Mouse (Mus musculus): ENCODE results near the gene Hnrnpul1.
A peak's percentile ranks its signal among the peaks of the same experiment; 100 is the strongest.

Gene Hnrnpul1

GRCm38 (mm10) chr7:25687811-25688401 is 66.7 kb downstream of the Hnrnpul1 start:
- no peak for DNase-seq

- peak; percentile 61 for DNase-seq
Observed at GRCm38 (mm10) chr7:25686680-25687531, 67.7 kb downstream of the Hnrnpul1 start, which contains the start of gene Tgfb1. TSS of gene Tgfb1 (plus strand) at chr7:25687002.

GRCm38 (mm10) chr7:25685926-25686470 is 68.6 kb downstream of the Hnrnpul1 start:
- no peak for DNase-seq

- DNase-seq, result no peak
Observed at GRCm38 (mm10) chr7:25684659-25685058, 69.9 kb downstream of the Hnrnpul1 start.

GRCm38 (mm10) chr7:25683474-25684180 is 70.9 kb downstream of the Hnrnpul1 start:
- DNase-seq, result no peak

- DNase-seq, result no peak
Observed at GRCm38 (mm10) chr7:25681341-25682231, 73.0 kb downstream of the Hnrnpul1 start.

- peak; percentile 97 for DNase-seq
Observed at GRCm38 (mm10) chr7:25680514-25681258, 73.9 kb downstream of the Hnrnpul1 start, which contains the start of gene B9d2. TSS of gene B9d2 (plus strand) at chr7:25680780.

GRCm38 (mm10) chr7:25679971-25680370 is 74.6 kb downstream of the Hnrnpul1 start:
- DNase-seq, result no peak

- DNase-seq, result no peak
Observed at GRCm38 (mm10) chr7:25677013-25677412, 77.5 kb downstream of the Hnrnpul1 start.

- peak; percentile 89 for DNase-seq
Observed at GRCm38 (mm10) chr7:25676085-25676781, 78.3 kb downstream of the Hnrnpul1 start.

- no peak for DNase-seq
Observed at GRCm38 (mm10) chr7:25675405-25675804, 79.2 kb downstream of the Hnrnpul1 start.

GRCm38 (mm10) chr7:25674719-25675300 is 79.7 kb downstream of the Hnrnpul1 start, which contains the start of gene Tmem91:
TSS of gene Tmem91 (minus strand) at chr7:25675166.
- no peak for DNase-seq

GRCm38 (mm10) chr7:25674297-25674696 is 80.3 kb downstream of the Hnrnpul1 start:
- no peak for DNase-seq

- no peak for DNase-seq
Observed at GRCm38 (mm10) chr7:25672442-25672841, 82.1 kb downstream of the Hnrnpul1 start.

GRCm38 (mm10) chr7:25671686-25672085 is 82.9 kb downstream of the Hnrnpul1 start:
- no peak for DNase-seq
